Mouse (Mus musculus) frontal cortex, postnatal 36 days (tissue): Measurements from ENCODE around the gene Insr.
A peak's percentile ranks its signal among the peaks of the same experiment; 100 is the strongest.
"Not testable (repeated sequence)": the region's sequence is repeated elsewhere in the genome, so short reads cannot be mapped to it uniquely, and the experiment has no call there.

Experiments
- DNase-seq, 2 experiments: peaks; one replicate each; pipeline ENCODE4 v3.0.0; 2022; ENCODE audit warnings: low spot score in 2 of 2

The Insr gene

GRCm38 (mm10) chr8:3232601-3233000 is 46.8 kb downstream of the Insr start:
- no peak for DNase-seq

- DNase-seq, result no peak
Measured at GRCm38 (mm10) chr8:3230118-3231060, 49.0 kb downstream of the Insr start.

- DNase-seq, result no peak
Measured at GRCm38 (mm10) chr8:3227423-3227822, 52.0 kb downstream of the Insr start.

GRCm38 (mm10) chr8:3225731-3226130 is 53.7 kb downstream of the Insr start:
- DNase-seq, result no peak

GRCm38 (mm10) chr8:3225184-3225583 is 54.2 kb downstream of the Insr start:
- no peak for DNase-seq

GRCm38 (mm10) chr8:3222636-3222965 is 56.8 kb downstream of the Insr start:
- DNase-seq, result no peak

GRCm38 (mm10) chr8:3221960-3222635 is 57.3 kb downstream of the Insr start:
- DNase-seq, result no peak

GRCm38 (mm10) chr8:3221047-3221959 is 58.1 kb downstream of the Insr start:
- peak; percentile 84 to 87 for DNase-seq

GRCm38 (mm10) chr8:3220502-3220901 is 58.9 kb downstream of the Insr start:
- peak in 1 of 2 experiments; percentile 13 for DNase-seq

GRCm38 (mm10) chr8:3219921-3220411 is 59.5 kb downstream of the Insr start:
- peak in 1 of 2 experiments; percentile 14 for DNase-seq

- DNase-seq, result no peak
Measured at GRCm38 (mm10) chr8:3219266-3219665, 60.2 kb downstream of the Insr start.

GRCm38 (mm10) chr8:3216541-3217092 is 62.8 kb downstream of the Insr start:
- DNase-seq, result no peak

- DNase-seq, result no peak
Measured at GRCm38 (mm10) chr8:3215561-3215960, 63.9 kb downstream of the Insr start.

GRCm38 (mm10) chr8:3214601-3215000 is 64.8 kb downstream of the Insr start:
- DNase-seq, result no peak

- no peak for DNase-seq
Measured at GRCm38 (mm10) chr8:3211456-3211855, 68.0 kb downstream of the Insr start.

- DNase-seq, result no peak
Measured at GRCm38 (mm10) chr8:3209960-3210359, 69.5 kb downstream of the Insr start.

- DNase-seq, result no peak
Measured at GRCm38 (mm10) chr8:3209268-3209667, 70.1 kb downstream of the Insr start.

- no peak for DNase-seq
Measured at GRCm38 (mm10) chr8:3208729-3209128, 70.7 kb downstream of the Insr start.

- no peak for DNase-seq
Measured at GRCm38 (mm10) chr8:3204758-3205443, 74.5 kb downstream of the Insr start.

- DNase-seq, result no peak
Measured at GRCm38 (mm10) chr8:3202792-3203191, 76.6 kb downstream of the Insr start.

- DNase-seq, result not testable (repeated sequence)
Measured at GRCm38 (mm10) chr8:3194297-3194696, 85.1 kb downstream of the Insr start.
